In genomic region chr19:35595384-35595783, GRCm38 (mm10) we compare ENCODE assay signal across 16 mouse cellular contexts.
"Had no signal": no experiment of that assay in that cellular context is flagged by ENCODE, and none has a peak within 500 bp of the region (broad histone marks: within the 10 kb centered on the region; RNA-seq: fewer than 3 reads in every experiment).

No protein-coding gene starts in this region.

- H3K27me3 ChIP-seq: liver, embryonic 13.5 days; midbrain, embryonic 12.5 days; midbrain, embryonic 15.5 days; neural tube, embryonic 12.5 days; neural tube, embryonic 15.5 days had no signal

- H3K36me3 ChIP-seq: liver, embryonic 13.5 days; midbrain, embryonic 12.5 days; midbrain, embryonic 15.5 days; neural tube, embryonic 12.5 days; neural tube, embryonic 15.5 days had no signal

- H3K4me3 ChIP-seq: liver, embryonic 13.5 days; midbrain, embryonic 12.5 days; midbrain, embryonic 15.5 days; neural tube, embryonic 12.5 days; neural tube, embryonic 15.5 days had no signal

- H3K4me1 ChIP-seq: liver, embryonic 13.5 days; midbrain, embryonic 12.5 days; midbrain, embryonic 15.5 days; neural tube, embryonic 12.5 days; neural tube, embryonic 15.5 days had no signal

- DNase-seq: kidney, postnatal 25 days; liver, embryonic 13.5 days; lung, embryonic 14.5 days; right cerebral cortex, adult 18-20 months; right cerebral cortex, postnatal 14 days; right cerebral cortex, postnatal 4 days; thymus, adult 2 months; thymus, postnatal 14 days; thymus, postnatal 4 days had no signal

- H3K9ac ChIP-seq: liver, embryonic 13.5 days; lung, embryonic 14.5 days; midbrain, embryonic 12.5 days; midbrain, embryonic 15.5 days; neural tube, embryonic 12.5 days; neural tube, embryonic 15.5 days had no signal

- ATAC-seq: lung, postnatal 0 days; midbrain, embryonic 15.5 days had no signal

- H3K27ac ChIP-seq: liver, embryonic 13.5 days; macrophage; midbrain, embryonic 12.5 days; midbrain, embryonic 15.5 days; neural tube, embryonic 12.5 days; neural tube, embryonic 15.5 days; stomach, postnatal 0 days had no signal

- H3K9me3 ChIP-seq: liver, embryonic 13.5 days; midbrain, embryonic 12.5 days; midbrain, embryonic 15.5 days; neural tube, embryonic 12.5 days; neural tube, embryonic 15.5 days had no signal

- H3K4me2 ChIP-seq: liver, embryonic 13.5 days; lung, embryonic 14.5 days; midbrain, embryonic 12.5 days; midbrain, embryonic 15.5 days; neural tube, embryonic 12.5 days; neural tube, embryonic 15.5 days had no signal
